Mouse (Mus musculus): ENCODE results near the gene Wwp2. TPM values are rescaled to one million over a fixed set of nuclear protein-coding genes. Genes with fewer than 3 reads are reported as not detected.

The Wwp2 gene
- total and polyA plus RNA-seq, 3 experiments: 18.7 to 31.5 (median 20.5) TPM

DNA sequence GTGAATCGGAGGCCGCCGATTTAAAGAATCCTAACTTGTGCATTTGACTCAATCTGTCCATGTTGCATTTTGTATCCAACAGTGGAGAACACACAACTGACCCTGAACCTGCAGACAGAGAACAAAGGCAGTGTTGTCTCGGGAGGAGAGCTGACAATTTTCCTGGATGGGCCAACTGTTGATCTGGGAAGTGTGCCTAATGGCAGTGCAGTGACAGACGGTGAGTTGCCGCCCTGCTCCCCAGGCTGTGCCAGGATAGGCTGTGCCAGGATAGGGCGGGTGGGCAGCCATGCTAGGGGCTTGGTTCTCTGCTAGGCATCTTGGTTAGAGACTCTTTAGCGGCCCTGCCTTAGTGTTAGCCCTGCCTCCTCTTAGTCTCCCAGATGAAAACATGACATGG lies 47.1 kb downstream of the Wwp2 start:
- intact Hi-C loops (cut with DNase I): no loop called here
- no peak overlapping the region for H3K9ac ChIP-seq (ENCODE audit: low read depth, low read length)
- H3K4me1 ChIP-seq (ENCODE audit: control insufficient read depth, insufficient read depth, low read length): no peaks in the 10 kb centered on the region
- 66% methylated on average over 8 of the region's 8 CpGs for WGBS
- no peaks in the 10 kb centered on the region for H3K36me3 ChIP-seq (ENCODE audit: control insufficient read depth, insufficient read depth, low read length)
- no peaks in the 10 kb centered on the region for H3K79me2 ChIP-seq (replicated peaks; ENCODE audit: control insufficient read depth, insufficient read depth, low read length)
- no peak overlapping the region for H3K27ac ChIP-seq
- TF ChIP-seq POLR2A (IDR thresholded peaks at IDR 0.05; ENCODE audit: insufficient read depth, low read depth, low read length): no peak
- no peak for TF ChIP-seq CTCF (IDR thresholded peaks at IDR 0.05)
- TF ChIP-seq EP300 (IDR thresholded peaks at IDR 0.05; ENCODE audit: insufficient read depth, low read depth, low read length): no peak
- peak in 1 of 2 experiments; percentile 21 for DNase-seq
- H3K27me3 ChIP-seq (ENCODE audit: control insufficient read depth, insufficient read depth, low read length): no peaks in the 10 kb centered on the region
- H3K4me3 ChIP-seq: no peak overlapping the region

DNA sequence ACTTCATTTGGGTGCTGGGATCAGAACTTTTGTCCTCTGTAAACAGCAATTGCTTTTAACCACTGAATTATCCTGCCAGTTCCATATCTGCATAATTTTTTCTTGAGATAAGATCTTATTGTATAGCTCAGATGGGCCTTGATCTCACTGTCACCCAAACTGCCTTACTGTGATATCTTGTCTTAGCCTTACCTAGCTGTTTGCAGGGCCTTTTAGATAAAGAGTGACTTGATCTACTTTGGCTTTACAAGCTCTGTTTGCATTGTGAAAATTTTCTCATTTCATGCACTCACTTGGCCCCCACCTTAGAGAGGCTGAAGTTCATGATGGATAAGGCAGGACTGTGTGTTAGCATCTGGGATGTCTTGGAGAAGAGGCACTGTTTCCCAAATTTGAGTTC lies 48.8 kb downstream of the Wwp2 start:
- Histone ChIP-seq H3K27ac (no peak overlapping the region), H3K79me2 (replicated peaks; ENCODE audit: control insufficient read depth, insufficient read depth, low read length) (no peaks in the 10 kb centered on the region), H3K27me3 (ENCODE audit: control insufficient read depth, insufficient read depth, low read length) (no peaks in the 10 kb centered on the region), H3K9ac (ENCODE audit: low read depth, low read length) (no peak overlapping the region), H3K36me3 (ENCODE audit: control insufficient read depth, insufficient read depth, low read length) (no peaks in the 10 kb centered on the region), H3K4me1 (ENCODE audit: control insufficient read depth, insufficient read depth, low read length) (peaks cover 5% of the 10 kb centered on the region), H3K4me3 (no peak overlapping the region)
- intact Hi-C loops (cut with DNase I): no loop called here
- no peak for TF ChIP-seq CTCF (IDR thresholded peaks at IDR 0.05)
- TF ChIP-seq POLR2A (IDR thresholded peaks at IDR 0.05; ENCODE audit: insufficient read depth, low read depth, low read length): no peak
- DNase-seq: no peak

DNA sequence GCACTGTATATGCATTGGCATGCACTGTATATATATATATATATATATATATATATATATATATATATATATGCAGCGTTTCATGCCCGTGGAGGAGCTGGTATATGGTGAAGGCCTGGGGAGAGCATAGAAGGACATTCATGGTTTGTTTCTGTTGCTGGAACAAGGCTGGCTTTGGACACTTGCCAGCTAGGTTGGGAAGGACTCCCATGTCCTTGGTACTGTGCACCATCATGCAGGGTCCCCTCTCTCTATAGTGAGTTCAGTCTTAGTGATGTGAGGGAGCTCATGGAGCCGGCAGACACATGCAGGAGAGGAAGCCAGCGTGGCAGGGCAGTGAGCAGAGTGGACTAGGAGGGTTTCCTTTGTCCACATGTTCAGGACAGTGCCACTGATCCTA lies 52.4 kb downstream of the Wwp2 start:
- no peak for TF ChIP-seq EP300 (IDR thresholded peaks at IDR 0.05; ENCODE audit: insufficient read depth, low read depth, low read length)
- TF ChIP-seq CTCF (IDR thresholded peaks at IDR 0.05): no peak
- TF ChIP-seq POLR2A (IDR thresholded peaks at IDR 0.05; ENCODE audit: insufficient read depth, low read depth, low read length): no peak
- no peak overlapping the region for H3K4me3 ChIP-seq
- WGBS: 65% methylated on average over 4 of the region's 4 CpGs
- H3K36me3 ChIP-seq (ENCODE audit: control insufficient read depth, insufficient read depth, low read length): no peaks in the 10 kb centered on the region
- intact Hi-C loops (cut with DNase I): no loop called here
- H3K4me1 ChIP-seq (ENCODE audit: control insufficient read depth, insufficient read depth, low read length): peaks cover 9% of the 10 kb centered on the region
- no peak for DNase-seq
- H3K27ac ChIP-seq: peak overlapping the region; percentile 65; the same call in 1 of the 2 replicates
- no peaks in the 10 kb centered on the region for H3K27me3 ChIP-seq (ENCODE audit: control insufficient read depth, insufficient read depth, low read length)
- H3K79me2 ChIP-seq (replicated peaks; ENCODE audit: control insufficient read depth, insufficient read depth, low read length): no peaks in the 10 kb centered on the region
- H3K9ac ChIP-seq (ENCODE audit: low read depth, low read length): no peak overlapping the region

DNA sequence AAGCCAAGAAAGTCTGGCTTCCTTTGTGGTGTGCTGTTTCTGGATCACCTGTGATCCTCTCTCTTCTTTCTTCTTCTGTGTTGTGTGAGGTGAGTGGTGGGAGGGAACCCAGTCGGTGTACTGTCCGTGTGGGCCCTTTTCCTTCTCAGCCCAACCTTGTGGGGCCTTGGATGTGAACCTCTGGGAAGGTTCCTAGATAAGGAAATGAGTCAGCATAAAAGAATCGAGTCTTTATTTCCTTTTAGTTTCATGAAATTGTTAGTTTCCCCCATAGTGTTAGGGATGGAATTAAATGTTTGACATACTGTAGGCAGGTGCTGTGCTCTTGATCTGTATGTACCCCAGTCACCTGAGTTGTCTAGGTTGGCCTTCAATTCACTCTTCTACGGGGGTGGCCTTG lies 52.9 kb downstream of the Wwp2 start:
- 42% methylated on average over 4 of the region's 4 CpGs for WGBS
- no peak overlapping the region for H3K4me3 ChIP-seq
- H3K27me3 ChIP-seq (ENCODE audit: control insufficient read depth, insufficient read depth, low read length): no peaks in the 10 kb centered on the region
- peak overlapping the region; percentile 65 for H3K27ac ChIP-seq
- H3K4me1 ChIP-seq (ENCODE audit: control insufficient read depth, insufficient read depth, low read length): peaks cover 9% of the 10 kb centered on the region
- TF ChIP-seq EP300 (IDR thresholded peaks at IDR 0.05; ENCODE audit: insufficient read depth, low read depth, low read length) (no peak), POLR2A (IDR thresholded peaks at IDR 0.05; ENCODE audit: insufficient read depth, low read depth, low read length) (no peak), CTCF (IDR thresholded peaks at IDR 0.05) (no peak)
- H3K9ac ChIP-seq (ENCODE audit: low read depth, low read length): no peak overlapping the region
- no peak for DNase-seq
- H3K36me3 ChIP-seq (ENCODE audit: control insufficient read depth, insufficient read depth, low read length): no peaks in the 10 kb centered on the region
- H3K79me2 ChIP-seq (replicated peaks; ENCODE audit: control insufficient read depth, insufficient read depth, low read length): no peaks in the 10 kb centered on the region
- intact Hi-C loops (cut with DNase I): no loop called here

DNA sequence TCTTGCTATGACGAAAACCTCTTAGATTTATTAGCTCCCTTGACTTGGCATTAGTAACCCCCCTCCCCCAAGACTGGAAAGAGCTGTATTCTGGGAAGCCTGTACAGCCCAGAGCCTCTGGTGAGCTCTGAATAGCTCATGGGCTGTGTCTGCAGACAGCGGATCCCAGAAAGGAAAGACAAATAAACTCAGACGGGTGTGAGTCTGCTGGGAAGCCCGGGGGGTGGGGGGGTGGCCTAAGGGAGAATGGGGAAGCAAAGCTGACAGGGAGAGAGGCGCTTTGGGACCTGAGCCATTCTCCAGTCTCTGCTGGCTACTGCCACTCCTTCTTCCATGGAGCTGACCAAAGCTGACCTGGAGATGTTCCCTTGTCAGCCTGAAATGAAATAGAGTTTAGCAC lies 53.8 kb downstream of the Wwp2 start:
- intact Hi-C loops (cut with DNase I): no loop called here
- no peaks in the 10 kb centered on the region for H3K36me3 ChIP-seq (ENCODE audit: control insufficient read depth, insufficient read depth, low read length)

DNA sequence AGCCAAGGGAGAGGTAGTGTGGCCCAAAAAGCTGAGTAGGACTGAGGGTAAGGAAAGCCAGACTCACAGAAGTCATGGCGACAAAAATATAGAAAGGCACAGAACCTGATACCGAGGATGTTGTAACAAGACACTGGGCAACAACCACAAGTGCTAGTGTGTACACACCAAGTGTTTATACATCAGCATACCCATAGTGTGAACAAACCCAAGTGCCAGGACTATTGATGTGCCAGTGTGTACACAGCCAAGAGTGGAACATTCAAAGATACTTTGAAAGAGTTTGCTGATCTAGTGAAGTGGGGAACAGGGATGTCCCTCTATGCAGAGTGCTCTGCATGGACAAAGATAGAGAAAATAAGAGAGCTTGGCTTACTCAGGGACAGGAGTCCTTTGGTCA lies 54.5 kb downstream of the Wwp2 start:
- Histone ChIP-seq H3K4me3 (no peak overlapping the region), H3K27ac (peak overlapping the region; percentile 40; the same call in 1 of the 2 replicates), H3K9ac (ENCODE audit: low read depth, low read length) (no peak overlapping the region), H3K36me3 (ENCODE audit: control insufficient read depth, insufficient read depth, low read length) (no peaks in the 10 kb centered on the region), H3K79me2 (replicated peaks; ENCODE audit: control insufficient read depth, insufficient read depth, low read length) (no peaks in the 10 kb centered on the region), H3K27me3 (ENCODE audit: control insufficient read depth, insufficient read depth, low read length) (no peaks in the 10 kb centered on the region), H3K4me1 (ENCODE audit: control insufficient read depth, insufficient read depth, low read length) (peaks cover 9% of the 10 kb centered on the region)
- 70% methylated on average over 2 of the region's 2 CpGs for WGBS
- TF ChIP-seq CTCF (IDR thresholded peaks at IDR 0.05): no peak
- TF ChIP-seq POLR2A (IDR thresholded peaks at IDR 0.05; ENCODE audit: insufficient read depth, low read depth, low read length): no peak
- TF ChIP-seq EP300 (IDR thresholded peaks at IDR 0.05; ENCODE audit: insufficient read depth, low read depth, low read length): no peak
- intact Hi-C loops (cut with DNase I): no loop called here
- DNase-seq: no peak

More for the DNA sequence above, 53.8 kb downstream of the Wwp2 start:
- peak in 1 of 2 experiments; percentile 23 for DNase-seq
- H3K27ac ChIP-seq: peak overlapping the region; percentile 65; the same call in 1 of the 2 replicates
- TF ChIP-seq POLR2A (IDR thresholded peaks at IDR 0.05; ENCODE audit: insufficient read depth, low read depth, low read length) (no peak), EP300 (IDR thresholded peaks at IDR 0.05; ENCODE audit: insufficient read depth, low read depth, low read length) (no peak), CTCF (IDR thresholded peaks at IDR 0.05) (no peak)
- no peak overlapping the region for H3K4me3 ChIP-seq
- H3K79me2 ChIP-seq (replicated peaks; ENCODE audit: control insufficient read depth, insufficient read depth, low read length): no peaks in the 10 kb centered on the region
- no peak overlapping the region for H3K9ac ChIP-seq (ENCODE audit: low read depth, low read length)
- 11% methylated on average over 5 of the region's 5 CpGs for WGBS
- no peaks in the 10 kb centered on the region for H3K27me3 ChIP-seq (ENCODE audit: control insufficient read depth, insufficient read depth, low read length)
- peaks cover 9% of the 10 kb centered on the region for H3K4me1 ChIP-seq (ENCODE audit: control insufficient read depth, insufficient read depth, low read length)
